Mouse (Mus musculus) liver, embryonic 14.5 days (tissue): ENCODE data around the gene Rbm28.

Source experiments
- CTCF ChIP-seq: IDR thresholded peaks from 2 replicates; pipeline ENCODE4 v1.5.1; 2016; ENCODE audit warnings: antibody characterized with exemption, low read depth, control low read depth
- EP300 ChIP-seq: IDR thresholded peaks from 2 replicates; pipeline ENCODE4 v1.6.1; 2016; ENCODE audit warnings: antibody characterized with exemption, low read depth

DNA sequence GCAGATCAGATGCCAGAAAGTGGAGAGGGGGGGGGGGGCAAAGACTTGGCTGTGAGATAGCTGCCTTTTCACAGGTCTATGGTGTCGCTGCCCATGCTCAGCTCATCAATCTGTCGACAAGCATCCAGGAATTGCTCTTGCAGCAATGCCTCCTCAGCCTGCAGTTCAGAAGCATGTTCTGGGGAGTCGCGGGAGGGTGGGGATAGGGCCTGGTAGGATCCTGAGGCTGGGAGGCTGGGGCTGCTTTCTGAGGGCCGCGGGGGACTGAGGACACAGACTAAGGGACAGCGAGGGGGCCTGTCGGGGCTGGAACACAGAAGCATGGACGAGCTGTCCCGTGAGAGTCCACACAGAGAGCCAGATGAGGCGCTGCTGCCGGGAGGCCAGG lies 4.9 kb upstream of the Rbm28 start:
- TF ChIP-seq CTCF (no peak), EP300 (no peak)
